Mouse (Mus musculus): ENCODE data around the gene Pask. TPM values are rescaled to one million over a fixed set of nuclear protein-coding genes. Genes with fewer than 3 reads are reported as not detected.
"Not testable (repeated sequence)": the region's sequence is repeated elsewhere in the genome, so short reads cannot be mapped to it uniquely, and the experiment has no call there.

The Pask gene
- polyA plus RNA-seq (2012; rRNA removed) = 2.6 and 3.1 TPM in 2 replicates

DNA sequence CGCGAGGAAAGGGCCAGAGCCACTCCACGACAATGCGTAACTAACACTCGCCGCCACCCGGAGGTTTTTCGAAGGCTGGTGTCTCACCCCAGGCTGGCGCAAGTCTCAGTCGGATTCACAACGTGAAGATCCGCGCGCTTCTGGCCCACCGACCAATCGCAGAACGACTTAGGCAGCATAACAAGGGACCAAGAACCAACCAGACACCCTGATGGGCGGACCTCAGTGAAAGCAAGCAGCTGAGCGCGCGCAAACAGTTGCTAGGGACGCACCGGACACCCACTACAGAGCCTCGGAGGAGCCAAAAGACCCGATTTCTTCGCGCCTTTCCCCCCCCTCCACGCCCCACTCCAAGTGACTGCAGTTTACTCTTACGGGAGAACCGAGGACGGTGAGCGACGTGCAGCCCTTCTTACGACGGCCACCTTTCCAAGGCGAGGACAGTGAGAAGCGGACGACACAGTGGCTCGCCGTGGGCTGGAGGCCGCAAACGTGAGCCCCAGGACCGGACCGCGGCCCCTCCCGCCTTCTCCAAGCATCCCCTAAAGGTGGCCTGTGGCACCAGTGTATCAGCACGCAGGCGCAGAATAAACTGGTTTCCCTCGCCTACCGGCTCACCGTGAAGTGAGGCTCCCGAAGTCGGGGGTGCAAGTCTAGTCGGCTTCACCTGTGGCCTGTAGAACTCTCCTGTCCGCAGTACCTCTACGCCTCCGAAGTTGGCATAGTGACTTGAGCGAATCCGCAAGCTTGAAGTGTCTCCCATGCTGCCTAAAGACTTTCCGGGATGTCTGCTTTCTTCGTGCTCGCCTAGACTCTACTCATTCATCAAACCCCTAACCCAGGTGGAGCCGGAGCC lies at the start of gene Pask, which contains the start of gene Ppp1r7:
Gene Pask, minus strand, starts transcription at position 835 of the 856 bp plus-strand sequence.
Gene Ppp1r7, plus strand, starts transcription at position 207 of the 856 bp plus-strand sequence.
- DNase-seq (ENCODE audit: low spot score) = peak; percentile 74

- no peak for DNase-seq (ENCODE audit: low spot score)
Measured at GRCm38 (mm10) chr1:93388906-93389305, 45.6 kb upstream of the Pask start.

DNA sequence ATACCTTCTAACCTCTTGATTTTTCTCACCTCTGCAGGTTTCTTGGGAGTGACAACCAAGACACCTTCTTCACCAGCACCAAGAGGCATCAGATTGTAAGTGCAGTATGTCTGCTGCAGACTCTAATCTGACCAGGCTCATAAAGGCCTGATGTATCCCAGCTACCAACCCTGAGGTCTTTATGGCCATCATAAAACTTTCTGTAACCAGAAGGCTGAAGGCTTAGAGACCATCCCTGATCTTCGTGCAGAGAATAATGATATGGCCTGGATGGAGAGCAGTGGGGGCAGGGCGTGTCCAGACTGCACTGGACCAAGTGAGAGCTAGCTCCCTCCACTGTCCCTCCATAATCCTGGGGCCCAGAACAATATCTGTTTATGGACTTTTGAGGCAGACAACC lies 43.9 kb upstream of the Pask start:
- DNase-seq (ENCODE audit: low spot score) = no peak

DNA sequence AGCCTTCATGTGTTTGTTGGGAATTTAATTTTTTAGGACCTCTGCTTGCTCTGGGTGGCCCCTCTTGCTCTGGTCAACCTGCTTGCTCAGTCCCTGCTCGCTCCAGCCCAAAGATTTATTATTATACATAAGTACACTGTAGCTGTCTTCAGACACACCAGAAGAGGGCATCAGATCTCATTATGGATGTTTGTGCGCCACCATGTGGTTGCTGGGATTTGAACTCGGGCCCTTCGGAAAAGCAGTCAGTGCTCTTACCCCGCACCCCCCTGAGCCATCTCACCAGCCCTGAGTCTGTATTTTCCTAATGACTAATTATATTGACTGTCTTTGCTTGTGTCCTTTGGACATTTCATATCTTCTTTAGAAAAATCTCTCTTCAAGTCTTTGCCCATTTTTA lies 35.8 kb upstream of the Pask start:
- no peak for DNase-seq (ENCODE audit: low spot score)

GRCm38 (mm10) chr1:93377307-93377706 lies 34.0 kb upstream of the Pask start:
- no peak for DNase-seq (ENCODE audit: low spot score)

GRCm38 (mm10) chr1:93373665-93374064 lies 30.4 kb upstream of the Pask start, which contains the start of gene Ano7:
Ano7 (plus strand) TSS chr1:93373930.
- DNase-seq (ENCODE audit: low spot score) = no peak

DNA sequence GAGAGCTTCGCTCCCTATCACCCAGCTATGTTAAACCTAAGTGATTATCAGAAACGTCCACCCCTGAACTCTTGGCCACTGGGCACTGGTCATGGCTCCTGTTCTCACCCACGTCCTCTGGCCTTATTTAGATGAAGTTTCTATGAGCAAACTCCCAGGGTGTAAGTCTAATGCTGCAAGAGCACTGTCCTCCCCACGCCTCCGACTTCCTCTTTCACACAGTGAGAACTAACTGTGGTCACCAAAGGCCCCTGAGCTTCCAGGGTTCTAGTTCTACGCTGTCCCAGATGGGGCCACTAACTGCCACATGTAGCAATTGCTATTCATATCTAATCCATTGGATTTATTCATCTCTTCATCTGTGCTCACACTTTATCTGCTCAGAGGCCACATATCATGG lies 22.4 kb upstream of the Pask start:
- DNase-seq (ENCODE audit: low spot score) = no peak

DNA sequence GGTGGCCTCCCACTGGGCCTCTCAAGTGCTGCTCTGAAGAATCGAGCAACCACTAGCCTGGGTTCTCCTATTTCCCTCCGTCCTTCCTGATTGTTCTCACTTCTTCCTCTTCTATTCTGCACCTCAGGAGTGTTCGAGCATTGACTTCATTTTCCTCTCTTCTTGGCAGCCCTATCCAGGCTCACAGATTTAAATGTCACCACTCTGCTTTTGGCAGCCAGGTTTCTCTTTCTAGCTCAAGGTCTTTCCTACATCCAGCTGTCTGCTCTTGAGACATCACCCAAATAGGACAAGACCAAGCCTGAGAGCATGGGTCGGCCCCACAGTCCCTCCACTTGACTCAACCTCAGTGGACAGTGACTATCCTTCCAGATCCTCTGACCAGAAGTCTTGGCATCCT lies 19.4 kb upstream of the Pask start:
- no peak for DNase-seq (ENCODE audit: low spot score)

DNA sequence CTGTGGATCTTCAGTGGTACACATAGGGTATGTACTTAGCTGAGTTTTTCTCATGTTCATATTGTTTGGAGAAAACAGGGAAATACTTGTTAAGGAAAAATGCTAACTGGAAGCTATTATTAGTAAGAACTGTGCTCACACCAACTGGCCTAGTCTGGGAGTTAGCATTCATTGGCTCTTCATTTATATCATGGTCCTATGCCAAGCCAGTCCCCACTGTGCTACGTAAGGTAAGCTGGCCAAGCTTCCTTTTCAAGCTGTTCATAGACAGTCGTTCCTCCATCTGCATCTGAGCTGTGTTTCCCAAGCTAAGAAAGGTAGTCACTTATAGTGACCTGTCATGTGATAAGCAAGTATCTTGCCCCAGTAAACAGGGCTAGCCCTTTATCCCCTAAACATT lies 9.4 kb upstream of the Pask start:
- no peak for DNase-seq (ENCODE audit: low spot score)

- DNase-seq (ENCODE audit: low spot score) = no peak
Measured at GRCm38 (mm10) chr1:93349701-93350100, 6.4 kb upstream of the Pask start.

DNA sequence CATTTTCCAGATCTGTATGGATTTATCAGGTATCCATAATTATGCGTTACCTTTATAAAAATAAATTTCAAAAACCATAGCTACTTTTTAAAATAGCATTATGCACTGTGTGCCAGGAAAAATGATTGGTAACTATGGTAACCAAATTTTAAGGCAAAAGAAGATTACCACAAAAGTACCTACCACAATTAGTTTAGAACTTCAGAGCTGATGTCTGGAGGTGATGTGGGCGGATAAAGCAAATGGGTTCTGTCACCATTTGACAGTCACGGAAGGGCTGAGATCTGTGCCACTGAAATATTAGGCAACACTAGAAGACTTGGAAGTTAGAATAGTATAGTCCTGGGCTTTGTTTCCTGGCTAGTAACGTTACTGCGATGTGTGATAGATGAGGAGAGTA lies 3.9 kb upstream of the Pask start:
- DNase-seq (ENCODE audit: low spot score) = no peak

DNA sequence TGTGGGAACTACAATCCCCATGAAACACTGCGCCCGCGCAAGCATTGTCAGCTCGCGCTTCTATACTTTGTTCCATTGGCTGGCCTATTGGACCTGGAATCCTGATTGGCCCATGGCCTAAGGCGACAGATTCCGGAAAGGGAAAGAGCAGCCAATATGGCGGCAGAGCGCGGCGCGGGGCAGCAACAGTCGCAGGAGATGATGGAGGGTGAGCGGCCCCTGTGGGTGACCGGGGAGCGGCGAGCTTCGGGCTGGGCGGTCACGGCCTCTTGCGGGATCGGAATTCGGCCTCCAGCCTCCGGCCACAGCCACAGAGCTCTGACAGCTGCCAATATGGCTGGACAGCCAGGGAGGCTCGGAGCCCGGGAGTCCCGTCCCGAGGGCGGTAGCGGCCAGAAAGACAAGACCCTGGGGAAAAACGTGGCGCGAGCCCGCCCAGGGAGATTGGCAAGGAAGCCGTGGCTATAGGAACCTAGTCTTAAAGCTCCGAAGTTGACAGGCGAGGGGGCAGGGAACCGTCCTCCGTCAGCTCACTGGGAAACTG lies 294 bp upstream of the Pask start:
- DNase-seq (ENCODE audit: low spot score) = peak; percentile 79

GRCm38 (mm10) chr1:93334621-93335020 lies 8.7 kb downstream of the Pask start:
- DNase-seq (ENCODE audit: low spot score) = no peak

DNA sequence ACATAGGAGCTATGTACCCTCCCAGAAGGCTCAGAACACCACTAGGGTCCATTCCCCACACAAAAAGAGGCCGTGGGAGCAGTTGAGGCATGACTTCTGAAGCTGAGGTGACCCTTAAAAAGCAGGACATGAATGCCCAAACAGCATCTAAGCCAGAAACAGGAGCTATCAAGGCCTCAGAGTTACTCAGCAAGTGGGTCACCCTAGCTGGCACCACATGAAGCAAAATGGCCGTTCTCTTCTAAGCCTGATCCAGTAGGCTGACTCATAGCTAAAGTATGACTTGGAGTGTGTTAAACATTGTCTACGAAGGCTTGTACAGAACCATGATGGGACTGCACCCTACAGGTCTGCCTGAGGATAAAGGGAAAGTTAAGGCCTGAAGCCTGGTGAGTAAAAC lies 16.8 kb downstream of the Pask start:
- DNase-seq (ENCODE audit: low spot score) = no peak

- no peak for DNase-seq (ENCODE audit: low spot score)
Measured at GRCm38 (mm10) chr1:93323973-93324372, 19.3 kb downstream of the Pask start.

GRCm38 (mm10) chr1:93305581-93306337 lies 37.5 kb downstream of the Pask start, which contains the start of gene Mterf4:
Mterf4 (minus strand) TSS chr1:93305915.
- peak; percentile 65 for DNase-seq (ENCODE audit: low spot score)

GRCm38 (mm10) chr1:93300578-93300977 lies 42.7 kb downstream of the Pask start:
- DNase-seq (ENCODE audit: low spot score) = no peak

GRCm38 (mm10) chr1:93299791-93300190 lies 43.5 kb downstream of the Pask start:
- DNase-seq (ENCODE audit: low spot score) = no peak

DNA sequence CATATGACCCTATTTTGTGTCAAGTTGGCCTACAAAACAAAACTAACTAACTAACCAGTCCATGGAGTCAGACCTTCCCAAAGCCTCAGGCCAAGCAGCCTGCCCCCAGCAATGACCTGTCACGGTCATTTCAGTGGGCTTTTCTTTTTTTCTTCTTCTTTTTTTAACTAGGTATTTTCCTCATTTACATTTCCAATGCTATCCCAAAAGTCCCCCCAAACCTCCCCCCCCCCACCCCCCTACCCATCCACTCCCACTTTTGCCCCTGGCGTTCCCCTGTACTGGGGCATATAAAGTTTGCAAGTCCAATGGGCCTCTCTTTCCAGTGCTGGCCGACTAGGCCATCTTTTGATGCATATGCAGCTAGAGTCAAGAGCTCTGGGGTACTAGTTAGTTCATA lies 48.8 kb downstream of the Pask start:
- DNase-seq (ENCODE audit: low spot score) = not testable (repeated sequence)

DNA sequence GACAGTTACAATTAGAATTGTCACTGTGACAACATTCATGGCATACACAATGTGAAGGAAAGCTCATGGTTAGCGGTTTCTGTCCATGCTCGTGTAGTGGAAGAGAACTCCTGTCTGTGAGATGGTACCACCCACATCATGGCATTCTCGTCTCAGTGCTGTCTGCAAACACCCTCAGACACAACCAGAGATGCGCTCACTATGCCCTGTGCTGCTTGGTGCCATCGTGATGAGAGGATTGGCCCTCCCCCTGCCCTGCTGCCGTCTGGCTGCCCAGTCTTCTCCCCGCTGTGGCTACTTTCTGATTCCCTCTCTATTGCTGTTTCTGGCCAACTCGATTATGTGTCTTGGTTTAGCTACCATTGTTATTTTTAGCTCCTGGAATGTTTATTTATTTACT lies 51.3 kb downstream of the Pask start:
- DNase-seq (ENCODE audit: low spot score) = no peak

- DNase-seq (ENCODE audit: low spot score) = no peak
Measured at GRCm38 (mm10) chr1:93291591-93291990, 51.7 kb downstream of the Pask start.

- DNase-seq (ENCODE audit: low spot score) = no peak
Measured at GRCm38 (mm10) chr1:93290956-93291355, 52.3 kb downstream of the Pask start.
